Mouse (Mus musculus): ENCODE measurements around the gene Clstn2. TPM values are rescaled to one million over a fixed set of nuclear protein-coding genes. Genes with fewer than 3 reads are reported as not detected.

The Clstn2 gene
- total and polyA plus RNA-seq, 2 experiments from 2014 or later, result 10.1 to 51.6 TPM

- peak; percentile 67 for DNase-seq (ENCODE audit: low spot score)
- peak; percentile 58 for ATAC-seq
These were observed 205.3 kb downstream of the Clstn2 start for GRCm38 (mm10) chr9:97827689-97828088.

GRCm38 (mm10) chr9:97826077-97826947 is 206.7 kb downstream of the Clstn2 start:
- no peak overlapping the region for H3K9ac ChIP-seq (replicated peaks; ENCODE audit: low read length)
- H3K4me1 ChIP-seq (ENCODE audit: insufficient read depth, low read length), result 0 out of 2 replicates have a peak, but pooled peaks cover 3% of the 10 kb centered on the region
- H3K9me3 ChIP-seq (ENCODE audit: low read length), result no peaks in the 10 kb centered on the region
- DNase-seq (ENCODE audit: low spot score) (no peak), ATAC-seq (no peak)
- no peak for TF ChIP-seq CTCF (IDR thresholded peaks at IDR 0.05; ENCODE audit: low read depth)
- H3K27me3 ChIP-seq (ENCODE audit: insufficient read depth, low read length), result no peaks in the 10 kb centered on the region
- H3K4me3 ChIP-seq (ENCODE audit: low read length), result no peak overlapping the region
- 47% methylated on average over 16 of the region's 16 CpGs for WGBS
- H3K4me2 ChIP-seq (ENCODE audit: low read depth, low read length), result no peak overlapping the region
- no peak overlapping the region for H3K27ac ChIP-seq
- no peaks in the 10 kb centered on the region for H3K36me3 ChIP-seq (ENCODE audit: insufficient read depth, low read length)

More at GRCm38 (mm10) chr9:97827689-97828088, 205.3 kb downstream of the Clstn2 start:
- no peaks in the 10 kb centered on the region for H3K9me3 ChIP-seq (ENCODE audit: low read length)
- no peak overlapping the region for H3K4me2 ChIP-seq (ENCODE audit: low read depth, low read length)
- no peaks in the 10 kb centered on the region for H3K36me3 ChIP-seq (ENCODE audit: insufficient read depth, low read length)
- H3K27ac ChIP-seq, result no peak overlapping the region
- H3K4me3 ChIP-seq (ENCODE audit: low read length), result no peak overlapping the region
- no peak overlapping the region for H3K9ac ChIP-seq (replicated peaks; ENCODE audit: low read length)
- no peak for TF ChIP-seq CTCF (IDR thresholded peaks at IDR 0.05; ENCODE audit: low read depth)
- WGBS, result 43% methylated on average over 10 of the region's 10 CpGs
- H3K27me3 ChIP-seq (ENCODE audit: insufficient read depth, low read length), result no peaks in the 10 kb centered on the region
- 0 out of 2 replicates have a peak, but pooled peaks cover 3% of the 10 kb centered on the region for H3K4me1 ChIP-seq (ENCODE audit: insufficient read depth, low read length)

- no peaks in the 10 kb centered on the region for H3K36me3 ChIP-seq (ENCODE audit: insufficient read depth, low read length)
- DNase-seq (ENCODE audit: low spot score), result no peak
- WGBS, result 92% methylated on average over 4 of the region's 4 CpGs
- H3K9ac ChIP-seq (replicated peaks; ENCODE audit: low read length), result no peak overlapping the region
- no peaks in the 10 kb centered on the region for H3K27me3 ChIP-seq (ENCODE audit: insufficient read depth, low read length)
- no peak overlapping the region for H3K4me3 ChIP-seq (ENCODE audit: low read length)
- H3K27ac ChIP-seq, result no peak overlapping the region
- ATAC-seq, result no peak
- no peak overlapping the region for H3K4me2 ChIP-seq (ENCODE audit: low read depth, low read length)
- no peaks in the 10 kb centered on the region for H3K4me1 ChIP-seq (ENCODE audit: insufficient read depth, low read length)
- no peaks in the 10 kb centered on the region for H3K9me3 ChIP-seq (ENCODE audit: low read length)
- no peak for TF ChIP-seq CTCF (IDR thresholded peaks at IDR 0.05; ENCODE audit: low read depth)
These were observed 215.9 kb downstream of the Clstn2 start for GRCm38 (mm10) chr9:97817116-97817515.

GRCm38 (mm10) chr9:97816143-97816805 is 216.7 kb downstream of the Clstn2 start:
- Histone ChIP-seq H3K9me3 (ENCODE audit: low read length) (no peaks in the 10 kb centered on the region), H3K4me3 (ENCODE audit: low read length) (no peak overlapping the region), H3K9ac (replicated peaks; ENCODE audit: low read length) (no peak overlapping the region), H3K4me2 (ENCODE audit: low read depth, low read length) (no peak overlapping the region), H3K27me3 (ENCODE audit: insufficient read depth, low read length) (no peaks in the 10 kb centered on the region), H3K27ac (no peak overlapping the region), H3K36me3 (ENCODE audit: insufficient read depth, low read length) (no peaks in the 10 kb centered on the region), H3K4me1 (ENCODE audit: insufficient read depth, low read length) (no peaks in the 10 kb centered on the region)
- DNase-seq (ENCODE audit: low spot score) (no peak), ATAC-seq (no peak)
- 56% methylated on average over 3 of the region's 3 CpGs for WGBS
- no peak for TF ChIP-seq CTCF (IDR thresholded peaks at IDR 0.05; ENCODE audit: low read depth)

- H3K9me3 ChIP-seq (ENCODE audit: low read length), result no peaks in the 10 kb centered on the region
- no peak overlapping the region for H3K4me3 ChIP-seq (ENCODE audit: low read length)
- WGBS, result 43% methylated on average over 3 of the region's 3 CpGs
- H3K9ac ChIP-seq (replicated peaks; ENCODE audit: low read length), result no peak overlapping the region
- H3K4me1 ChIP-seq (ENCODE audit: insufficient read depth, low read length), result no peaks in the 10 kb centered on the region
- ATAC-seq, result no peak
- H3K36me3 ChIP-seq (ENCODE audit: insufficient read depth, low read length), result no peaks in the 10 kb centered on the region
- H3K27me3 ChIP-seq (ENCODE audit: insufficient read depth, low read length), result no peaks in the 10 kb centered on the region
- no peak for TF ChIP-seq CTCF (IDR thresholded peaks at IDR 0.05; ENCODE audit: low read depth)
- DNase-seq (ENCODE audit: low spot score), result no peak
- no peak overlapping the region for H3K4me2 ChIP-seq (ENCODE audit: low read depth, low read length)
- no peak overlapping the region for H3K27ac ChIP-seq
These were observed 219.8 kb downstream of the Clstn2 start for GRCm38 (mm10) chr9:97813157-97813556.

- TF ChIP-seq CTCF (IDR thresholded peaks at IDR 0.05; ENCODE audit: low read depth), result no peak
- H3K36me3 ChIP-seq (ENCODE audit: insufficient read depth, low read length), result no peaks in the 10 kb centered on the region
- H3K27ac ChIP-seq, result no peak overlapping the region
- H3K4me2 ChIP-seq (ENCODE audit: low read depth, low read length), result no peak overlapping the region
- ATAC-seq (no peak), DNase-seq (ENCODE audit: low spot score) (no peak)
- no peaks in the 10 kb centered on the region for H3K9me3 ChIP-seq (ENCODE audit: low read length)
- H3K27me3 ChIP-seq (ENCODE audit: insufficient read depth, low read length), result no peaks in the 10 kb centered on the region
- no peak overlapping the region for H3K4me3 ChIP-seq (ENCODE audit: low read length)
- H3K9ac ChIP-seq (replicated peaks; ENCODE audit: low read length), result no peak overlapping the region
- H3K4me1 ChIP-seq (ENCODE audit: insufficient read depth, low read length), result no peaks in the 10 kb centered on the region
- WGBS, result 89% methylated on average over 5 of the region's 5 CpGs
These were observed 225.9 kb downstream of the Clstn2 start for GRCm38 (mm10) chr9:97807031-97807430.
